Mouse (Mus musculus) forebrain, embryonic 14.5 days (tissue): ENCODE data around the gene Sgk1. TPM values are rescaled to one million over a fixed set of nuclear protein-coding genes. Genes with fewer than 3 reads are reported as not detected.

Source experiments
- ATAC-seq: fragments of 200-750 bp; cut with Nextera tagmentation; 2 replicates; pipeline ENCODE4 v1.8.0; 2017; ENCODE audit warnings: mild to moderate bottlenecking, moderate library complexity
- DNase-seq: peaks from one replicate; pipeline ENCODE4 v3.0.0-alpha.2; 2015; ENCODE audit warnings: low spot score
- H3K27ac ChIP-seq: fragments of 300-500 bp; sonication (generic); 2 replicates; pipeline ENCODE4 v1.5.1; 2014; ENCODE audit warnings: low read depth, mild to moderate bottlenecking, control low read depth, low read length, moderate library complexity
- H3K27me3 ChIP-seq: fragments of 300-500 bp; sonication (generic); replicated peaks from 2 replicates; pipeline ENCODE4 v1.6.1; 2014; ENCODE audit warnings: low read length, control low read depth, mixed read lengths; ENCODE audit not compliant: control insufficient read depth, insufficient read depth
- H3K36me3 ChIP-seq: fragments of 300-500 bp; sonication (generic); 2 replicates; pipeline ENCODE4 v1.6.1; 2014; ENCODE audit warnings: low read length, control low read depth; ENCODE audit not compliant: control insufficient read depth, insufficient read depth
- H3K4me1 ChIP-seq: fragments of 300-500 bp; sonication (generic); 2 replicates; pipeline ENCODE4 v1.6.1; 2014; ENCODE audit warnings: antibody characterized with exemption, low read length, control low read depth; ENCODE audit not compliant: control insufficient read depth, insufficient read depth
- H3K4me2 ChIP-seq: fragments of 300-500 bp; sonication (generic); 2 replicates; pipeline ENCODE4 v1.6.1; 2014; ENCODE audit warnings: mild to moderate bottlenecking, control low read depth, low read length
- H3K4me3 ChIP-seq: fragments of 300-500 bp; sonication (generic); 2 replicates; pipeline ENCODE4 v1.5.1; 2014; ENCODE audit warnings: low read depth, low read length, control low read depth
- H3K9ac ChIP-seq: fragments of 300-500 bp; sonication (generic); 2 replicates; pipeline ENCODE4 v1.6.1; 2014; ENCODE audit warnings: mild to moderate bottlenecking, low read length, control low read depth, moderate library complexity
- H3K9me3 ChIP-seq: fragments of 300-500 bp; sonication (generic); replicated peaks from 2 replicates; pipeline ENCODE4 v1.6.1; 2016; ENCODE audit warnings: low read length, control low read depth, mixed read lengths; ENCODE audit not compliant: control insufficient read depth
- WGBS: fragments of 180-500 bp; shearing (Covaris S2); extraction: QIAGEN DNeasy Blood & Tissue Kit; methylation state at CpG from one replicate; pipeline ENCODE4 v1.1.7; 2014; 5-methylcytosine and 5-hydroxymethylcytosine counted together
- polyA plus RNA-seq: library from polyadenylated mRNA; unstranded; fragments of >200 nt; fragmentation: Nextera tagmentation; extraction: Ambion mirVana; gene quantifications from 2 replicates; pipeline ENCODE4 v1.2.1, GENCODE M21; 2014

Gene Sgk1
- polyA plus RNA-seq, 1 experiment from 2014 or later = 26.1 TPM

GRCm38 (mm10) chr10:21932791-21933190 is 50.8 kb downstream of the Sgk1 start:
- no peaks in the 10 kb centered on the region for H3K9me3 ChIP-seq
- no peaks in the 10 kb centered on the region for H3K27me3 ChIP-seq
- no peak for DNase-seq
- 78% methylated on average over 3 of the region's 3 CpGs for WGBS
- H3K4me2 ChIP-seq = no peak overlapping the region
- H3K27ac ChIP-seq = no peak overlapping the region
- H3K36me3 ChIP-seq = no peaks in the 10 kb centered on the region
- no peak for ATAC-seq
- H3K9ac ChIP-seq = no peak overlapping the region
- no peaks in the 10 kb centered on the region for H3K4me1 ChIP-seq
- H3K4me3 ChIP-seq = no peak overlapping the region

- Histone ChIP-seq H3K4me3 (no peak overlapping the region), H3K27ac (no peak overlapping the region), H3K36me3 (no peaks in the 10 kb centered on the region), H3K9ac (no peak overlapping the region), H3K27me3 (no peaks in the 10 kb centered on the region), H3K4me1 (no peaks in the 10 kb centered on the region), H3K9me3 (no peaks in the 10 kb centered on the region), H3K4me2 (no peak overlapping the region)
- DNase-seq = no peak
- ATAC-seq = no peak
- 85% methylated on average over 2 of the region's 2 CpGs for WGBS
These were observed 52.8 kb downstream of the Sgk1 start for GRCm38 (mm10) chr10:21934826-21935225.

- ATAC-seq (0 out of 2 replicates have a peak, but pooled peaks have one; percentile 48), DNase-seq (no peak)
- 45% methylated on average over 12 of the region's 12 CpGs for WGBS
- Histone ChIP-seq H3K27me3 (no peaks in the 10 kb centered on the region), H3K36me3 (no peaks in the 10 kb centered on the region), H3K9ac (no peak overlapping the region), H3K4me3 (no peak overlapping the region), H3K9me3 (no peaks in the 10 kb centered on the region), H3K4me2 (no peak overlapping the region), H3K4me1 (no peaks in the 10 kb centered on the region), H3K27ac (no peak overlapping the region)
These were observed 54.7 kb downstream of the Sgk1 start for GRCm38 (mm10) chr10:21936513-21937221.

- H3K4me3 ChIP-seq = no peak overlapping the region
- H3K27me3 ChIP-seq = no peaks in the 10 kb centered on the region
- no peak overlapping the region for H3K4me2 ChIP-seq
- DNase-seq (peak; percentile 27), ATAC-seq (no peak)
- no peak overlapping the region for H3K9ac ChIP-seq
- H3K9me3 ChIP-seq = no peaks in the 10 kb centered on the region
- H3K4me1 ChIP-seq = no peaks in the 10 kb centered on the region
- WGBS = 10% methylated on average over 9 of the region's 9 CpGs
- H3K36me3 ChIP-seq = no peaks in the 10 kb centered on the region
- no peak overlapping the region for H3K27ac ChIP-seq
These were observed 55.2 kb downstream of the Sgk1 start for GRCm38 (mm10) chr10:21937222-21937605.

- WGBS = 66% methylated on average over 4 of the region's 4 CpGs
- H3K9me3 ChIP-seq = no peaks in the 10 kb centered on the region
- ATAC-seq = no peak
- no peaks in the 10 kb centered on the region for H3K27me3 ChIP-seq
- H3K27ac ChIP-seq = no peak overlapping the region
- no peak overlapping the region for H3K4me3 ChIP-seq
- H3K9ac ChIP-seq = no peak overlapping the region
- DNase-seq = no peak
- H3K4me2 ChIP-seq = no peak overlapping the region
- H3K36me3 ChIP-seq = no peaks in the 10 kb centered on the region
- H3K4me1 ChIP-seq = no peaks in the 10 kb centered on the region
These were observed 56.2 kb downstream of the Sgk1 start for GRCm38 (mm10) chr10:21938166-21938565.

GRCm38 (mm10) chr10:21941235-21941634 is 59.3 kb downstream of the Sgk1 start:
- no peak overlapping the region for H3K27ac ChIP-seq
- 87% methylated on average over 3 of the region's 3 CpGs for WGBS
- H3K4me2 ChIP-seq = no peak overlapping the region
- no peak for ATAC-seq
- H3K4me1 ChIP-seq = no peaks in the 10 kb centered on the region
- H3K4me3 ChIP-seq = no peak overlapping the region
- DNase-seq = no peak
- no peaks in the 10 kb centered on the region for H3K9me3 ChIP-seq
- no peak overlapping the region for H3K9ac ChIP-seq
- H3K27me3 ChIP-seq = no peaks in the 10 kb centered on the region
- H3K36me3 ChIP-seq = no peaks in the 10 kb centered on the region

- WGBS = 94% methylated on average over 6 of the region's 6 CpGs
- no peaks in the 10 kb centered on the region for H3K4me1 ChIP-seq
- no peaks in the 10 kb centered on the region for H3K36me3 ChIP-seq
- no peaks in the 10 kb centered on the region for H3K27me3 ChIP-seq
- H3K27ac ChIP-seq = no peak overlapping the region
- ATAC-seq (no peak), DNase-seq (no peak)
- no peak overlapping the region for H3K9ac ChIP-seq
- no peaks in the 10 kb centered on the region for H3K9me3 ChIP-seq
- no peak overlapping the region for H3K4me3 ChIP-seq
- H3K4me2 ChIP-seq = no peak overlapping the region
These were observed 61.2 kb downstream of the Sgk1 start for GRCm38 (mm10) chr10:21943145-21943700.

GRCm38 (mm10) chr10:21945195-21945594 is 63.2 kb downstream of the Sgk1 start:
- WGBS = 52% methylated on average over 1 of the region's 1 CpGs
- Histone ChIP-seq H3K4me2 (no peak overlapping the region), H3K27me3 (no peaks in the 10 kb centered on the region), H3K9me3 (no peaks in the 10 kb centered on the region), H3K36me3 (no peaks in the 10 kb centered on the region), H3K4me3 (no peak overlapping the region), H3K27ac (no peak overlapping the region), H3K9ac (no peak overlapping the region), H3K4me1 (no peaks in the 10 kb centered on the region)
- ATAC-seq (no peak), DNase-seq (no peak)

GRCm38 (mm10) chr10:21946751-21947351 is 64.9 kb downstream of the Sgk1 start:
- no peaks in the 10 kb centered on the region for H3K4me1 ChIP-seq
- DNase-seq = no peak
- ATAC-seq = no peak
- H3K27ac ChIP-seq = no peak overlapping the region
- H3K9ac ChIP-seq = no peak overlapping the region
- WGBS = 80% methylated on average over 9 of the region's 9 CpGs
- H3K4me3 ChIP-seq = no peak overlapping the region
- H3K27me3 ChIP-seq = no peaks in the 10 kb centered on the region
- no peaks in the 10 kb centered on the region for H3K9me3 ChIP-seq
- H3K36me3 ChIP-seq = no peaks in the 10 kb centered on the region
- no peak overlapping the region for H3K4me2 ChIP-seq
